Comparison of ENCODE assay signal across 18 mouse cellular contexts in the genomic region with DNA sequence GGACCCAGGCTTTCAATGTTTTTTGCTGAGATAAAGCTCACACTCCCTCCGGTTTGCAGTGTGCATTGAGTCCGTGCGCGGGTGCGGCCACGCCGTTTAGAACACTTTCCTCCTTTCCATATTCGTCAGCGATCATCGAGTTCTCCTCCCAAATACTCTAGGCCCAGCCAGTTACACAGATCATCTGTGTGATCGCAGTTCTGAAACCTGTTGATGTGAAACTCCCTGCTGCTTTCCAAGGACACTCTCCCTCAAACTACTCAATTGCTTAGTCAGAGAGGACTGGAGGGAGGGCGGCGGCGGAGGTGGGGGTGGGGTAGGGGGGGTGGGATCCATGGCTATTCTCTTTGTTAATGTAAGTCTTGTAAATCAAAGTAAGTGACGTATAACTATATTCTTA.
"Had no signal": no experiment of that assay in that cellular context is flagged by ENCODE, and none has a peak within 500 bp of the region (broad histone marks: within the 10 kb centered on the region; RNA-seq: fewer than 3 reads in every experiment).

No protein-coding gene starts in this region.

- H3K27ac ChIP-seq: midbrain, embryonic 10.5 days; midbrain, embryonic 12.5 days; neural tube, embryonic 13.5 days; neural tube, embryonic 15.5 days had no signal

- H3K4me2 ChIP-seq: lung, embryonic 14.5 days; midbrain, embryonic 12.5 days; neural tube, embryonic 13.5 days; neural tube, embryonic 15.5 days had no signal

- H3K9ac ChIP-seq: lung, embryonic 14.5 days; midbrain, embryonic 12.5 days; neural tube, embryonic 13.5 days; neural tube, embryonic 15.5 days had no signal

- H3K9me3 ChIP-seq: midbrain, embryonic 10.5 days; midbrain, embryonic 12.5 days; neural tube, embryonic 13.5 days; neural tube, embryonic 15.5 days had no signal

- DNase-seq: lung, adult 18-20 months; lung, embryonic 14.5 days; lung, postnatal 10 days; lung, postnatal 4 days; midbrain, embryonic 14.5 days; retina, postnatal 1 day; right cerebral cortex, adult 18-20 months; right cerebral cortex, postnatal 25 days; right cerebral cortex, postnatal 4 days; spleen, adult 18-20 months; thymus, adult 18-20 months; thymus, postnatal 14 days; thymus, postnatal 36 days had no signal

- H3K36me3 ChIP-seq: midbrain, embryonic 10.5 days; midbrain, embryonic 12.5 days; neural tube, embryonic 13.5 days; neural tube, embryonic 15.5 days had no signal

- H3K27me3 ChIP-seq: midbrain, embryonic 12.5 days; neural tube, embryonic 13.5 days; neural tube, embryonic 15.5 days had no signal

- H3K4me3 ChIP-seq: midbrain, embryonic 10.5 days; midbrain, embryonic 12.5 days; myocyte; neural tube, embryonic 13.5 days; neural tube, embryonic 15.5 days had no signal

- H3K4me1 ChIP-seq: midbrain, embryonic 10.5 days; midbrain, embryonic 12.5 days; neural tube, embryonic 15.5 days had no signal
